In genomic region chr4:76091845-76092244, GRCm38 (mm10) we compare ENCODE assay signal across 27 mouse cellular contexts.
"Had no signal": no experiment of that assay in that cellular context is flagged by ENCODE, and none has a peak within 500 bp of the region (broad histone marks: within the 10 kb centered on the region; RNA-seq: fewer than 3 reads in every experiment).

No protein-coding gene starts in this region.

- H3K4me1 ChIP-seq: limb, embryonic 10.5 days; limb, embryonic 12.5 days; limb, embryonic 13.5 days; limb, embryonic 15.5 days; liver, embryonic 12.5 days; liver, embryonic 13.5 days; liver, embryonic 15.5 days; lung, embryonic 15.5 days; megakaryocyte, embryonic 14.5 days; midbrain, embryonic 10.5 days; midbrain, embryonic 12.5 days; midbrain, embryonic 13.5 days; midbrain, embryonic 15.5 days; neural tube, embryonic 12.5 days had no signal

- H3K27me3 ChIP-seq: limb, embryonic 12.5 days; limb, embryonic 13.5 days; limb, embryonic 15.5 days; liver, embryonic 12.5 days; liver, embryonic 13.5 days; liver, embryonic 15.5 days; lung, embryonic 15.5 days; megakaryocyte, embryonic 14.5 days; midbrain, embryonic 12.5 days; midbrain, embryonic 13.5 days; midbrain, embryonic 15.5 days; neural tube, embryonic 12.5 days had no signal

- H3K4me3 ChIP-seq: limb, embryonic 10.5 days; limb, embryonic 12.5 days; limb, embryonic 13.5 days; limb, embryonic 15.5 days; liver, embryonic 12.5 days; liver, embryonic 13.5 days; liver, embryonic 15.5 days; lung, embryonic 15.5 days; megakaryocyte, embryonic 14.5 days; midbrain, embryonic 10.5 days; midbrain, embryonic 12.5 days; midbrain, embryonic 13.5 days; midbrain, embryonic 15.5 days; myocyte; neural tube, embryonic 12.5 days had no signal

- H3K36me3 ChIP-seq: liver, embryonic 12.5 days; liver, embryonic 13.5 days; liver, embryonic 15.5 days; lung, embryonic 15.5 days; midbrain, embryonic 10.5 days; midbrain, embryonic 12.5 days; midbrain, embryonic 15.5 days; neural tube, embryonic 12.5 days had no signal

- ATAC-seq: liver, embryonic 12.5 days; liver, postnatal 0 days; lung, postnatal 0 days; midbrain, embryonic 13.5 days; midbrain, embryonic 15.5 days; midbrain, embryonic 16.5 days had no signal

- H3K9me3 ChIP-seq: limb, embryonic 10.5 days; limb, embryonic 12.5 days; limb, embryonic 13.5 days; limb, embryonic 15.5 days; liver, embryonic 12.5 days; liver, embryonic 13.5 days; liver, embryonic 15.5 days; lung, embryonic 15.5 days; megakaryocyte, embryonic 14.5 days; midbrain, embryonic 10.5 days; midbrain, embryonic 12.5 days; midbrain, embryonic 13.5 days; midbrain, embryonic 15.5 days; neural tube, embryonic 12.5 days had no signal

- DNase-seq: left cerebral cortex, postnatal 4 days; liver; liver, embryonic 13.5 days; liver, postnatal 0 days; lung, adult 18-20 months; lung, adult 2 months; lung, embryonic 14.5 days; lung, postnatal 10 days; lung, postnatal 14 days; lung, postnatal 4 days; midbrain, embryonic 14.5 days had no signal
